Mouse (Mus musculus) liver, embryonic 11.5 days (tissue): ENCODE measurements around the gene Sptbn1. TPM values are rescaled to one million over a fixed set of nuclear protein-coding genes. Genes with fewer than 3 reads are reported as not detected.
A peak's percentile ranks its signal among the peaks of the same experiment; 100 is the strongest.

Experiments
- ATAC-seq: fragments of 200-750 bp; cut with Nextera tagmentation; replicated peaks from 2 replicates; pipeline ENCODE4 v1.8.0; 2017; ENCODE audit warnings: moderate number of reproducible peaks, mild to moderate bottlenecking, moderate TSS enrichment, moderate library complexity; ENCODE audit not compliant: low FRiP score
- DNase-seq: peaks from one replicate; pipeline ENCODE4 v3.0.0-alpha.2; 2017; ENCODE audit warnings: low spot score
- H3K27ac ChIP-seq: fragments of 300-500 bp; sonication (generic); 2 replicates; pipeline ENCODE4 v1.5.1; 2014; ENCODE audit warnings: mild to moderate bottlenecking, low read depth, low read length, control low read depth
- H3K27me3 ChIP-seq: fragments of 300-500 bp; sonication (generic); replicated peaks from 2 replicates; pipeline ENCODE4 v1.6.1; 2014; ENCODE audit warnings: low read length, mixed read lengths; ENCODE audit not compliant: control insufficient read depth, insufficient read depth
- H3K36me3 ChIP-seq: fragments of 300-500 bp; sonication (generic); 2 replicates; pipeline ENCODE4 v1.6.1; 2014; ENCODE audit warnings: mild to moderate bottlenecking, low read length, moderate library complexity, mixed read lengths; ENCODE audit not compliant: control insufficient read depth, insufficient read depth
- H3K4me1 ChIP-seq: fragments of 300-500 bp; sonication (generic); replicated peaks from 2 replicates; pipeline ENCODE4 v1.6.1; 2014; ENCODE audit warnings: low read length, mixed read lengths; ENCODE audit not compliant: control insufficient read depth, insufficient read depth
- H3K4me2 ChIP-seq: fragments of 300-500 bp; sonication (generic); 2 replicates; pipeline ENCODE4 v1.6.1; 2014; ENCODE audit warnings: mild to moderate bottlenecking, control low read depth, moderate library complexity
- H3K4me3 ChIP-seq: fragments of 300-500 bp; sonication (generic); 2 replicates; pipeline ENCODE4 v1.5.1; 2014; ENCODE audit warnings: low read depth, low read length, control low read depth
- H3K9ac ChIP-seq: fragments of 300-500 bp; sonication (generic); 2 replicates; pipeline ENCODE4 v1.6.1; 2014; ENCODE audit warnings: low read depth, low read length, control low read depth
- H3K9me3 ChIP-seq: fragments of 300-500 bp; sonication (generic); 2 replicates; pipeline ENCODE4 v1.6.1; 2016; ENCODE audit warnings: low read length, inconsistent platforms, mixed read lengths; ENCODE audit not compliant: control insufficient read depth
- WGBS: fragments of 180-500 bp; shearing (Covaris S2); extraction: QIAGEN DNeasy Blood & Tissue Kit; methylation state at CpG from one replicate; pipeline ENCODE4 v1.1.7; 2014; 5-methylcytosine and 5-hydroxymethylcytosine counted together
- polyA plus RNA-seq: library from polyadenylated mRNA; unstranded; fragments of >200 nt; fragmentation: Nextera tagmentation; extraction: Ambion mirVana; gene quantifications from 2 replicates; pipeline ENCODE4 v1.2.1, GENCODE M21; 2014

Sptbn1 gene
- polyA plus RNA-seq, 1 experiment from 2014 or later = 45.8 TPM

GRCm38 (mm10) chr11:30231336-30231735 is 36.6 kb downstream of the Sptbn1 start:
- Histone ChIP-seq H3K4me3 (no peak overlapping the region), H3K27me3 (no peaks in the 10 kb centered on the region), H3K4me2 (no peak overlapping the region), H3K9ac (no peak overlapping the region), H3K9me3 (no peaks in the 10 kb centered on the region), H3K27ac (no peak overlapping the region), H3K4me1 (no peaks in the 10 kb centered on the region; the same call in 1 of the 2 replicates), H3K36me3 (no peaks in the 10 kb centered on the region)
- no peak for ATAC-seq
- DNase-seq = no peak
- 59% methylated on average over 3 of the region's 3 CpGs for WGBS

GRCm38 (mm10) chr11:30230330-30230771 is 37.6 kb downstream of the Sptbn1 start:
- no peak overlapping the region for H3K27ac ChIP-seq
- no peak overlapping the region for H3K9ac ChIP-seq
- H3K4me3 ChIP-seq = no peak overlapping the region
- ATAC-seq (no peak), DNase-seq (no peak)
- 82% methylated on average over 4 of the region's 4 CpGs for WGBS
- H3K4me2 ChIP-seq = no peak overlapping the region
- H3K9me3 ChIP-seq = no peaks in the 10 kb centered on the region
- H3K36me3 ChIP-seq = no peaks in the 10 kb centered on the region
- no peaks in the 10 kb centered on the region for H3K27me3 ChIP-seq
- no peaks in the 10 kb centered on the region; the same call in 1 of the 2 replicates for H3K4me1 ChIP-seq

- no peak overlapping the region for H3K4me2 ChIP-seq
- no peaks in the 10 kb centered on the region; the same call in 1 of the 2 replicates for H3K4me1 ChIP-seq
- WGBS = 82% methylated on average over 2 of the region's 2 CpGs
- H3K36me3 ChIP-seq = no peaks in the 10 kb centered on the region
- DNase-seq (no peak), ATAC-seq (no peak)
- H3K9me3 ChIP-seq = no peaks in the 10 kb centered on the region
- H3K27me3 ChIP-seq = no peaks in the 10 kb centered on the region
- H3K27ac ChIP-seq = no peak overlapping the region
- no peak overlapping the region for H3K4me3 ChIP-seq
- no peak overlapping the region for H3K9ac ChIP-seq
Observed at GRCm38 (mm10) chr11:30226756-30227155, 41.2 kb downstream of the Sptbn1 start.

DNA sequence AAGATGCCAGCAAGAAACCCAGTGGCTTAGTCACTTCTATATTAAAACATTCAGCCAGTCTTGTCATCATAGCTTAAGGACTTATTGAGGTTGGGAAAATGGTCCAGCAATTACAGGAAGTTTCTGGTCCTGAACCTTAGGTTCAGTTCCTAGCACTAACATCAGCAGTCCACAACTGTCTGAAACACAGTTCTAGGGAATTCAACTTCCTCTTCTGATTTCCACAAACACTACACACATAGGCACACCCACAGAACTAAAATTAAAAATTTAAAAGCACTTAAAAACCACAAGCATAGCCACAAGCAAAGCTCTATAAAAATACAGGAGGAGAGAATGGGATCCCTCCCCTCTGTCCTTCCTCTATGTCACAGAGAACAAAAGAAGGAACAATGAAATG is 43.4 kb downstream of the Sptbn1 start:
- H3K36me3 ChIP-seq = no peaks in the 10 kb centered on the region
- H3K27me3 ChIP-seq = no peaks in the 10 kb centered on the region
- no peaks in the 10 kb centered on the region for H3K9me3 ChIP-seq
- H3K4me1 ChIP-seq = no peaks in the 10 kb centered on the region
- DNase-seq (no peak), ATAC-seq (no peak)
- H3K9ac ChIP-seq = no peak overlapping the region
- no peak overlapping the region for H3K4me2 ChIP-seq
- H3K27ac ChIP-seq = no peak overlapping the region
- H3K4me3 ChIP-seq = no peak overlapping the region

GRCm38 (mm10) chr11:30222636-30223035 is 45.3 kb downstream of the Sptbn1 start:
- Histone ChIP-seq H3K9ac (no peak overlapping the region), H3K36me3 (no peaks in the 10 kb centered on the region), H3K27me3 (no peaks in the 10 kb centered on the region), H3K27ac (no peak overlapping the region), H3K9me3 (no peaks in the 10 kb centered on the region), H3K4me3 (no peak overlapping the region), H3K4me2 (no peak overlapping the region), H3K4me1 (no peaks in the 10 kb centered on the region)
- DNase-seq (no peak), ATAC-seq (no peak)
- 34% methylated on average over 2 of the region's 2 CpGs for WGBS

- H3K9me3 ChIP-seq = no peaks in the 10 kb centered on the region
- DNase-seq = no peak
- WGBS = 75% methylated on average over 5 of the region's 5 CpGs
- no peak overlapping the region for H3K9ac ChIP-seq
- H3K4me1 ChIP-seq = no peaks in the 10 kb centered on the region
- no peak for ATAC-seq
- H3K27me3 ChIP-seq = no peaks in the 10 kb centered on the region
- H3K36me3 ChIP-seq = no peaks in the 10 kb centered on the region
- no peak overlapping the region for H3K27ac ChIP-seq
- H3K4me2 ChIP-seq = no peak overlapping the region
- no peak overlapping the region for H3K4me3 ChIP-seq
Observed at GRCm38 (mm10) chr11:30221043-30221442, 46.9 kb downstream of the Sptbn1 start.

DNA sequence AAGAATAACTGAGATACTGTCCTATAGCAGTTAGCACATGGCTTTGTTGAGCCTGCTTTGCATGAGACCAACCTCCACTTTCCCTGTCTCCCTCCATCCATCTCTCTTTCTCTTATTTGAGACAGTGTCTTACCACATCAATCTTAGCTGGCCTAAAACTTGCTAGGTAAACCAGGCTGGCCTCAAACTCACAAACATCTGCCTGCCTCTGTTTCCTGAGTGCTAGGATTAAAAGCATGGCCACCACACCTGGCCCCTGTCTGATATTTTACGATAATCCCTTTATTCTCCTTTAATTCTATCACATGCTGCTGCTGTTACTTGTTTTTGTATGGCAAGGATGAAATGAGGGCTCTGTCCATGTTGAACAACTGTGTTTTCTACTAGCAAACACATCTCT is 49.6 kb downstream of the Sptbn1 start:
- DNase-seq (no peak), ATAC-seq (no peak)
- no peak overlapping the region for H3K4me2 ChIP-seq
- no peaks in the 10 kb centered on the region for H3K9me3 ChIP-seq
- H3K9ac ChIP-seq = no peak overlapping the region
- H3K4me1 ChIP-seq = no peaks in the 10 kb centered on the region
- no peak overlapping the region for H3K4me3 ChIP-seq
- no peaks in the 10 kb centered on the region for H3K36me3 ChIP-seq
- H3K27me3 ChIP-seq = no peaks in the 10 kb centered on the region
- 84% methylated on average over 1 of the region's 1 CpGs for WGBS
- no peak overlapping the region for H3K27ac ChIP-seq

- H3K27ac ChIP-seq = no peak overlapping the region
- H3K36me3 ChIP-seq = no peaks in the 10 kb centered on the region
- H3K4me1 ChIP-seq = no peaks in the 10 kb centered on the region
- ATAC-seq = peak; percentile 67; the same call in 1 of the 2 replicates
- no peak for DNase-seq
- H3K4me3 ChIP-seq = no peak overlapping the region
- WGBS = 34% methylated on average over 1 of the region's 1 CpGs
- no peak overlapping the region for H3K9ac ChIP-seq
- no peaks in the 10 kb centered on the region for H3K9me3 ChIP-seq
- H3K4me2 ChIP-seq = no peak overlapping the region
- H3K27me3 ChIP-seq = no peaks in the 10 kb centered on the region
Observed at GRCm38 (mm10) chr11:30217496-30217895, 50.5 kb downstream of the Sptbn1 start.

DNA sequence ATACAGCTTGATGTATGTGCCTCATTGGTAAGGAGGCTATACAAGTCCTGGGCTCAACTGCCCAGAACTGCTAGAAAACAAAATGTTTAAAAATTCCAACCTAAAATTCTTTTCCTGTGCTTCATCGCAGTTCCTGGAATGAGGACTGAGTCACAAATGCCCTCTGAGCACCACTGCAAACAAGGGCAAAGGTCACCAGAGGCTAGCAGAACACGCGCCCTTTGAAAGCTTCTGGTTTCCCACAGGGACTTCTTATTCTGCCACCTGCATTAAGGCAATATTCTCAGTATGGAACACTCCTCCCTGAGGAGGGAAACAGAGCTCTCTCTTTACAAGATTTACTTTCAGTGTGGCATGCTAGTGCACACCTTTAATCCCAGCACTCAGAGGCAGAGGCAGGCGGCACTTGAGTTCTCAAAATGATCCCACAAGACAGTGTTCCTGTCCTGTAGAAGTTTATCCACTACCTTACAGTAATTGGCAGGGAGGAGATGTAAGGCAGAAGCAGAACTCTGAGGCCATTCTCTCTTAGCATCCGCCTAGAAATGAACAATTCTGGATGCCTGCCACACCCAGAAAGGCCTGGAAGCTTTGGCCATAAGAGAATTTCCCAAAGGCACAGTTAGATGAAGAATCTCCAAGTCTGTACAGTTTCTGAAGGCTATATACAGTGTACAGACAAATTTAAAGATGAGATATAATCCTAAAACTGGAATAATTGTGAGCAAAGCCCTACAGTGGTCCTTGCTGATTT is 56.1 kb downstream of the Sptbn1 start:
- H3K27ac ChIP-seq = no peak overlapping the region
- H3K9me3 ChIP-seq = no peaks in the 10 kb centered on the region
- 59% methylated on average over 5 of the region's 5 CpGs for WGBS
- H3K4me1 ChIP-seq = no peaks in the 10 kb centered on the region
- H3K9ac ChIP-seq = no peak overlapping the region
- no peaks in the 10 kb centered on the region for H3K36me3 ChIP-seq
- ATAC-seq = no peak
- H3K27me3 ChIP-seq = no peaks in the 10 kb centered on the region
- H3K4me2 ChIP-seq = no peak overlapping the region
- DNase-seq = no peak
- H3K4me3 ChIP-seq = no peak overlapping the region
